Mouse (Mus musculus): ENCODE measurements around the gene Acbd6. TPM values are rescaled to one million over a fixed set of nuclear protein-coding genes. Genes with fewer than 3 reads are reported as not detected.

Gene Acbd6
- polyA plus RNA-seq, 1 experiment: 74.3 TPM

- DNase-seq (ENCODE audit: low read depth): peak; percentile 83
Measured at GRCm38 (mm10) chr1:155560021-155560420, 2.1 kb downstream of the Acbd6 start.

- DNase-seq (ENCODE audit: low read depth): no peak
Measured at GRCm38 (mm10) chr1:155560678-155561077, 2.8 kb downstream of the Acbd6 start.

- no peak for DNase-seq (ENCODE audit: low read depth)
Measured at GRCm38 (mm10) chr1:155562206-155562605, 4.3 kb downstream of the Acbd6 start.

DNA sequence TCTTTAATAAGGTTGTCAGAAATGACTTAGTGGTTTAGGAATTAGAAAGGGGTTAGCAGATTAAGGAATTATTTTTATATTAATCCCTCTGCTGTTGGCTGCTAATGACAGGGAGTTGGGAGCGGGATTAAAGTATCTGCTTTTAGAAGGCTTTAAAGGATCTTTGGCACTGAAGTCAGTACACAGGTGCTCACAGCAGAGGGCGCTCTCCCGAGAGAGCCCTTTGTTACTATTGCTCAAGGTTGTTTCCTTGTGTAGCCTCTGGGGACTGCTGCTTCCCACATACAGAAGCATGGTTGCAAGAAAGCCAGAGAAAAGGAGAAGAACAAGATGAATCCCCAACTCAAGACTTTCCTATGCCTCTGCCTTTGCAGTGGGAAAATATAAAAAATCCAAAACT lies 6.8 kb downstream of the Acbd6 start:
- DNase-seq (ENCODE audit: low read depth): no peak

DNA sequence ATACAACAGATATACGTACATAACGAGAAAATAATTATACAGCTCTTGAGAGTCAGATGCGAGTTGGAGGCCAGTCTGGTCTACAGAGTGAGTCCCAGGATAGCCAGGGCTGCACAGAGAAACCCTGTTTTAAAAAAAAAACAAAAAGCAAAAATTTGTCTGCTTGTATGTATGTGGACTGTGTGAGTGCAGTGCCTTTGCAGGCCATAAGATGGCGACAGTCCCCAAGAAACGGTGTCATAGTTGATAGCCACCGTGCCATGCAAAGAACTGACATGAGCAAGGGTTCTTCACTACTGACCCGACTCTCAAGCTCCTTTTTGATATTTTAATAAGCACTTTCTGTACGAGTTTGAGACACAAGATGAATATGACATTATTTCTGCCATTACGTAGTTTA lies 10.2 kb downstream of the Acbd6 start:
- no peak for DNase-seq (ENCODE audit: low read depth)

GRCm38 (mm10) chr1:155569340-155569739 lies 11.4 kb downstream of the Acbd6 start:
- DNase-seq (ENCODE audit: low read depth): peak; percentile 78

GRCm38 (mm10) chr1:155574966-155575673 lies 17.2 kb downstream of the Acbd6 start:
- no peak for DNase-seq (ENCODE audit: low read depth)

DNA sequence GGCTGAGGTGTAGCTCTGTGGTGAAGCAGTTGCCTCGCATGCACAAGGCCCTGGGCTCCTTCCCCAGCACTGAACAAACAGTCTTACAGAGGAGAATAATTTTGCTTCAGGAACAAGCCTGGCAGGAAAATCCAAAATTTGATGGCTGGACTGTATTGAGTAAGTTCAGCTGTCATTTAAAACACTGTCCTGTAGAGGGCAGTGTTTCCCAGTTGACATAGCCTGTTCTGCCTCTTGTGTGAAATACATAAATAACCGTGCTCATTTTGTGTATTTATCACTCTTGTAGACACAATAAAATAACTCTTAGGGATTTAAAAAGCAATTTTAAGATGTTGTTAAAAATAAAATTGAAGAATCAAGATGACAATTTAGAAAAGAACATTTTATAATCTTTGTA lies 18.5 kb downstream of the Acbd6 start:
- DNase-seq (ENCODE audit: low read depth): no peak

DNA sequence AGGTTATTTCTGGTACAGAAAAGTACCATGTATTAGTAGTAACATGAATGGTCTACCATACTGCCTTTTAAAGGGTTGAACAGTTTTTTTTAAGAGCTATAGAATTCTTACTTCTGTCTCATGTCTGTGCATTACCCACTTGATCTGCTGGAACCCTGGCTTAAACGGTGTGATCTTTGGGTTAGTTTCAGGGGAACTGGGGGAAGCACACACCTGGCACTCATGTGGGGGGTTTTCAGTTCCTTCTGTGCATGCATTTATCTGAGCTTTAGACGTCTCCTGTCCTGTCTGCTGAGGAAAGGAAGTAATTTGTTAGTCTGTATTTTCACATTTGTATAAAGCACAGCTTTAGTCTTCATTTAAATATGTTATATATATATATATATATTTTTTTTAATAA lies 19.4 kb downstream of the Acbd6 start:
- no peak for DNase-seq (ENCODE audit: low read depth)

DNA sequence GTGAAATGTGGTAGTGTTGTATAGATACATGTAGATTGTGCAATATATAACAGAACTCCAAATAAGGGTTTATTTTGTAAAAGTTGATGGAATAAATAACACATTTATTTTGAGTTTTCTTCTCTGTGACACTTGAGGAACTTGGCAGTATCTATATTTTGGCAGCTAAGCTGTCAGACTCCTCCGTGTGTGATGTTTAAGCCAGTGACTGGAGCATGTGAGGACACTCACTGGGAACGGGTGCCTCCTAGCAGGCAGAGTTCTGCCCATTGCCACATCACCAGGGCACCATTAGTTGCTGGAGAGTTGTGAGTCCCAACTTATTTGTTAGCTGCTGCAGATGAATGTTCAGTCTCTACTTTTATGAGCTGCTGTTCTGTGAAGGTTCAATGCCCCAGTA lies 30.0 kb downstream of the Acbd6 start:
- no peak for DNase-seq (ENCODE audit: low read depth)

DNA sequence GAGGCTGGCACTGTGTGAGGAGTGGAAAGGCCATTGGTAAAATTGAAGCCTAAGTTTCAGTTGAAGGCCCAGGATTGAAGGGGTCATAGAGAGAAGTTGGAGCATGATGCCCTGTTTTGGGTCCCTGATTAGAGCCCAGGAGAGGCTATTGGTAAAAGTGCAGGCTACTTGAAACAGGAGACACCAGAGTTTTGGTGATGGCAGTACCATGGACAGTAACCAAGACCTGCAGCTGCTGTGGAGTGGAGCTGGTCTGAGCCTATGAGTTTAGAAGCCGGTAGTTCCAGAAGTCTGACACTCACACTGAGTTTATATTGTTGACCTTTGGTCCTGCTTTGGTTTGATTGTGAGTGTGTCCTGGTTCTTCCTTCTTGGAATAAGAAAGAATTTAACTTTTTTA lies 36.2 kb downstream of the Acbd6 start:
- DNase-seq (ENCODE audit: low read depth): no peak

DNA sequence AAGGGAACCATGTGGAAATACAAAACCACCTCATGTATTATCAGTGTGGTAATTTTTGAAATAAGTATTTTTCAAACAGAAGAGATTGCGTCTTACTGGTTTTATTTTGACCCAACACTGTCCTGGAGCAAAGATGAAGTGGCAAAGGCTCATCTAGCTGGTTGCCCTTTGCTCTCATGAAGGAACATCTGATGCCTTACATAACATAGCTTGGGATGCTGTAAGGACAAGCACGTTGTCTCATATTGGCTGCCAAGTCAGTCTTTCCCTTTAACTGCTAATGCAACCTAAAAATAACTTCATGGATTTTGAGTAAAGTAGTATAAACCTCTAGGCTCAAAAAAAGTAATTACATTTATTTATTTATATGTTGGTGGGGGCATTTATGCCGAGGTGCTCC lies 38.7 kb downstream of the Acbd6 start:
- DNase-seq (ENCODE audit: low read depth): no peak

- DNase-seq (ENCODE audit: low read depth): no peak
Measured at GRCm38 (mm10) chr1:155604706-155605105, 46.8 kb downstream of the Acbd6 start.

DNA sequence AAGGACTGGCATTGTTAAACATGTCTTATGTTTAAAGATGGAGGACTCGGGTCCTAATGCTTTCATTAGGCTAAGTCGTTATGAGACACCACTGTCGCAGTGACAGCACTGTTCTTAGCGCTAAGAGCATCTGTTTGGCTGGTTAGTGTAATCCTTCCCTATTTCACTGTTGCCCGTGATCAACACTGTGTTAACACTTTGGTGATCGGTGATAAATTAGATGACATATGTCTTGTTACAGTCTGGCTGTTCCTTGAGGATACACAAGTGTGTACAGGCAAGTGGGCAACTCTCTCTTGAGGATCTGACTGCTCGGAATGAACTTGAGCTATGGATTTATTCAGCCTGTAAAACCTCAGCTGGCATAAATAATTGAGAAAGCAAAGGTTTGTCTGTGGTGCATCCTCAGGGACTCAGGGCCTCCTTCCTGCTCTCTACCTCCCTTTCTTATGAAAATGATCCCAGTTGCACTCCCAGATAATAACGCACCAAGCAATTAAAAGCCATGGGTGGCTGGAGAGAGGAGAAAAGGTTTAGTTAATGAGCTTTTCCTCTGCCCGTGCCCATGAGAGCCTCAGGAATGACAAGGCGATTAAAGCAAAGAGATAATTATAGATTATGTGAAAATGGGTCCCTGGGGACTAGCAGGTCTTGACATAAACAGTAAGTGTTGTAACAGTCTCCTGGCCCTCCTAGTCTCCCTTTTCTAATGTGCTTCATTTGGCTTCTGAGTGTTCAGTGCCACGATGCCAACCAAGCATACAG lies 47.7 kb downstream of the Acbd6 start:
- no peak for DNase-seq (ENCODE audit: low read depth)

DNA sequence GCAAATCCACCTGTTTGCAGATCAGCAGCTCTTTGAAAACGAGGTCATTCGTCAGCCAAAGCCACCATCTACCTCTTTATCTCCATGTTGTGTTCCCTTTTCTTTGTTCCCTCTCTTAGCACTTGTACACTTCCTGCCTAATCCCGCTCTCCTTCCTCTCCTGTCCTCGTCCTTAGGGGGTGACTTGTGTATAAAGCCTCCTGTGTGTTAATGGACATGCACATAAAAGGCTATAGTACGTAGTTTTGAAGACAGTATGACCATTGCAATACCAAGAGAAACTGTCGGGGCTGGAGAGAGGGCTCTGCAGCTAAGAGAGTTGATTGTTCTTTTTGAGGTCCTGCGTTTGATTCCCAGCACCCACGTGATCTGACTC lies 48.2 kb downstream of the Acbd6 start:
- DNase-seq (ENCODE audit: low read depth): no peak

DNA sequence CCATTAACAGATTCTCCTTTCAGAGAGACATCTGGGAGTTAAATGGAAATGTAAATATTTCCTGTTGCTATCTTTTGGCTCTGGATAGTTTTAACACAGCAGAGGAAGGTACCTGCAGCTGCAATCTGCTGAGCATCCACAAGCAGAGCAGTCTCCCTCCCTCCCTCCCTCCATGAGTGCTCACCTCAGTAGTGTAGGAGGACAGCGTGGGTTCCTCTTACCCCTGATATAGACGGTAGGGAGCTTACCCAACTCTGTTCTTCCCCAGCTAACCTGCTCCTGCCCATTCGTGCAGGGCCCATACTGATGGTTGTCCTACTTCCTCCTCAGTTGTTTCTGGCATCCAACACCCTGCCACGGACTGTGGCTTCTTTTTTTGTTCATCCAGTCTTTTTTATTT lies 50.6 kb downstream of the Acbd6 start:
- no peak for DNase-seq (ENCODE audit: low read depth)

DNA sequence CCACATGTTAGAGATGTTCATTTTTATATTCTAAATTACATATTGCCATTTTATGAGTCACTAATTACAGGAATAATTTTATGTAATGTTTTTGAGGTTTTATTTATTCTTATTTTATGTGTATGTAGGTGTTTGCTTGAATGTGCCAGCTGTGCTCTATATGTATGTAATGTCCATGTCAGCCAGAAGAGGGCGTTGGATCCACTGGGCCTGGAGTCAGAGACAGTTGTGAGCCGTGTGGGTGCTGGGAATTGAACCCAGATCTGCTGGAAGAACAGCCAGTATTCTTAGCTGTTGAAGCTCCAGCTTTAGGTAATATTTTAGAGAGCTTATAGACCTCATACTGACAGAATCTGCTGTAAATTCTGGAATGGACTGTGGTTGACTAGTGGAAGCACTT lies 56.5 kb downstream of the Acbd6 start:
- no peak for DNase-seq (ENCODE audit: low read depth)

- DNase-seq (ENCODE audit: low read depth): no peak
Measured at GRCm38 (mm10) chr1:155621075-155621474, 63.2 kb downstream of the Acbd6 start.

DNA sequence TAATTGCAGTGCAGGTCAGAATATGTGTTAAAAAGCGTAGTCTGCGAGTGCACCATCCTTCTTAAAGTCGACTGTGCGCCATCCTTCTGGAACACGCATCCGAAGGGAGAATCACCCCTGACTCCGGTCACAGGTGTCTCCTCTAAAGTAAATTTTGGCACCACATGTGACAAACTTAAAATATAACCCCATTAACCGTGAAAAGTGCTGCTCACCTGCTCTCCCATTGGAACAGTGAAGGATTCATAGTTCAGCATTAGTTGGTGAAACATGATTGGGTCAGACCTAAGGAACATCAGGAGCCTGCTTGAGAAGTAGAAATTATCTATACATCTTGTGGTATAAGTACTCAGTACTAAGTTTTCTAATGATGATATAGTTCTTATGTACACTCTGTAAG lies 65.3 kb downstream of the Acbd6 start:
- no peak for DNase-seq (ENCODE audit: low read depth)

DNA sequence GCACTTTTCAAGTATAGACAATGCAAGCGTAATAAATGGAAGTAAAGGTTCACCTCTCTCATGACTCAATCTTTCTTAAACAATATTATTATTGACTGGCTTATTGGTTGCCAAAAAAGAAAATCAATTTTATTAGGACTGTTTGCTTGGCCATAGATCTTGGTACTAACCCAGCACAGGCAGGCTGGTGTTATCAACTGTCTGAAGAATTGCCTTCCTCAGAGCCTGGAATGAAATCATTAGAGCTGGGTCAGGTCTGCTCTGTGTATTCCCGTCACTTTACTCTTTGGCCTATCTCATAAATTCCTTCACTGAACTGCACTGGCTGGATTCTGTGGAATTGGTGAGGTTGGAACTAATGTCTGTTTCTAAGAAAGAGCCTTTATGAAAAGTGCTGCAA lies 69.8 kb downstream of the Acbd6 start:
- DNase-seq (ENCODE audit: low read depth): no peak

DNA sequence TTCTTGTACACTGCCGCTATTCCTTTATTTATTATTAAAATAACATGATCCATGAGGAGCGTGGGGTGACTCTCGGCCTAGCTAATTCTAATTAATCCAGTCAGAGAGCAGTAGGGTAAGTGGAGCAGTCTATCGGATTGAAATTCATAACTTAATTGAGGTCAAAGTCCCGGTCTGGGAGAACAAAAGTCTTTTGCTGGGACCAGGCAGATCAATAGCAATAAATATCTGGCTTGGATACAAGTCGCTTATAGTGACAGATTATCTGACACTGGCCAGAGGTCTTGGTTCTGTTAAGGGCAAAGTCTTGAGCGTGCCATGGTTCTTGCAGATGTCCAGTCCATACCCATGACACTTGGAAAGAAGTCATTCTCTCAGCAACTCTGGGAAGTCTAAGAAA lies 78.7 kb downstream of the Acbd6 start:
- DNase-seq (ENCODE audit: low read depth): no peak

DNA sequence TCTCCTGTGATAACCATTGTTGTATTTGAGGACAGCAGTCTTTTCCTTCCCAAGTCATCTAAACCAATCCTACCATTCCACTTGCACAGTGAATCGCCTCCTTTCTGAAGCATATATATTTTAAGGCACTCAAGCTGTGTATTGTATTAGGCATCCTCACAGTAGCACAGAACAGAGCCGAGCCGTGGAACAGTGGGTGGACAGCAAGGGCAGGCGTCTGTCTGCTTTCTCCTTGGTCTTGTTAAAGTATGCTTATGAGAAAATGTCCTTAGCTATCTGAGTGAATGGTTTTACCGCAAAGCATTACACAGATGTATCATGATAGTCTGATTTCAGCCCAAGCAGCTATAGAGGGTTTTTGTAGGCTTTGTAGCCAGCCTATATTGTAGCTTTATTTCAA lies 87.9 kb downstream of the Acbd6 start:
- no peak for DNase-seq (ENCODE audit: low read depth)

Data from gonadal fat pad, adult 2 months (tissue).